19 mouse cellular contexts compared by ENCODE assay signal in the genomic region with DNA sequence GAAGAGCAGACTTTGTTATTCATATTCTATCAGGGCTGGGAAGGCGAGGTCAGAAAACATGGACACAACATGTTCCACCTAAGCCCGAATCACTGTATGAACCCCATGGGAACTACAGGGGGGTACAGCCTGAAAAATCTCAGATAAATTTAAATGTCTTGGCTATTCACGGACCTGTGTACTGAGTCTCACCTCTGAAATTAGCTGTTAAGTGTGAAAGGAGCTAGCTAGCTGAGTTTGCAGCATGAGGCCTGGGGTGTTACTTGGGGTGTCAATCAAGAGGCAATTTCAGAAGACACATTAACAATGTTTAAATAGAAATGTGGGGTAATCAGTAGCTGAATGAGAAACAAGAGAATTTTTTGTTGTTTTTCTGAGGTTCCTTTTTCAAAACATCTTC.
"Had no signal": no experiment of that assay in that cellular context is flagged by ENCODE, and none has a peak within 500 bp of the region (broad histone marks: within the 10 kb centered on the region; RNA-seq: fewer than 3 reads in every experiment).

No protein-coding gene starts in this region.

- H3K9ac ChIP-seq: lung, embryonic 14.5 days; midbrain, embryonic 12.5 days; neural tube, embryonic 13.5 days; neural tube, embryonic 15.5 days had no signal

- H3K27ac ChIP-seq: midbrain, embryonic 10.5 days; midbrain, embryonic 12.5 days; neural tube, embryonic 13.5 days; neural tube, embryonic 15.5 days had no signal

- H3K9me3 ChIP-seq: midbrain, embryonic 10.5 days; midbrain, embryonic 12.5 days; neural tube, embryonic 13.5 days; neural tube, embryonic 15.5 days had no signal

- H3K4me3 ChIP-seq: midbrain, embryonic 10.5 days; midbrain, embryonic 12.5 days; myocyte; neural tube, embryonic 13.5 days; neural tube, embryonic 15.5 days had no signal

- H3K4me1 ChIP-seq: midbrain, embryonic 10.5 days; midbrain, embryonic 12.5 days; neural tube, embryonic 13.5 days; neural tube, embryonic 15.5 days had no signal

- H3K4me2 ChIP-seq: lung, embryonic 14.5 days; midbrain, embryonic 12.5 days; neural tube, embryonic 13.5 days; neural tube, embryonic 15.5 days had no signal

- H3K36me3 ChIP-seq: midbrain, embryonic 10.5 days; midbrain, embryonic 12.5 days; neural tube, embryonic 13.5 days; neural tube, embryonic 15.5 days had no signal

- ATAC-seq: midbrain, embryonic 16.5 days had no signal

- DNase-seq: lung, adult 18-20 months; lung, embryonic 14.5 days; lung, postnatal 10 days; lung, postnatal 4 days; midbrain, embryonic 14.5 days; retina, postnatal 1 day; right cerebral cortex, adult 18-20 months; right cerebral cortex, postnatal 25 days; right cerebral cortex, postnatal 4 days; spleen, adult 18-20 months; thymus, adult 18-20 months; thymus, postnatal 14 days; thymus, postnatal 36 days had no signal

- H3K27me3 ChIP-seq: midbrain, embryonic 12.5 days; neural tube, embryonic 13.5 days; neural tube, embryonic 15.5 days had no signal
